Mouse (Mus musculus) liver, adult (tissue): Measurements from ENCODE around the gene Entpd8.

Experiments used
- GATA4 ChIP-seq: IDR thresholded peaks from 2 replicates; pipeline ENCODE4 v1.6.1; 2014; ENCODE audit warnings: mild to moderate bottlenecking, low read length; ENCODE audit not compliant: insufficient replicate concordance

Gene Entpd8

DNA sequence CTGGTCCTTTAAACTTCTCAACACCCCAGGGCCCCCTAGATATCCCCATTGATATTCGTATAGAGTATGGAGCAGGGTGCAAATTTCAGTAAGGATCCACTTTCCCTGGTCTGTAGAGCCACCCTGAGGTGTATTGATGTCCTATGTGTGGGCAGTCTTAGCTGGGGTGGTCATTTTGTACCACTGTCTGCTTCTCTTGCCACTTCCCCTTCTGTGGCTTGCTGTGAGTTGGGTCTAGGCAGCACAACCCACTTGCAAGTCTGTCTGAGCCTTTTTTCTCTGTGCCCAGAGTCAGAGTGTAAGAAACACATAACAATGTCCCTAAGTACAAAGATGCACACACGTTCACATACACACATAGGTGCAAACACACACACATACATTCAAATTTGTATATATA lies 34.2 kb downstream of the Entpd8 start:
- TF ChIP-seq GATA4: no peak

DNA sequence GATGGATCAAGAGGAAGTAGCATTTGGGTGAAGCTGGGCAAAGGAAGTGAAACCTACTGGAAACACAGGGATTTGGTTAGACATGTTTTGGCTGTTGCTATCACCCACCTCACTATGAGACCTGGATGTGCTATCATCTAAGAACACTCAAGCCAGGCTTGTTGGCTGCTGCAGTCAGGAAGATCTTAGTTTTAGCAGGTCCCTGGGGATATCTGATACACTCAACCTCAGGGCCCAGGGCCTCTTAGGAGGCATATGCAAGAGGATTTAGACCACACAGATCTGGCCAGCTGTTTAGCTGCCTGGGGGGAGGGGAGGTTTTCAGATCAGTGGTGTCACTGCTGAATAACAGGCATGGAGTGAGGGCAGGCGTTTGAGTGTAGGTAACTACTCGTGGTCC lies 35.3 kb downstream of the Entpd8 start:
- TF ChIP-seq GATA4: no peak

DNA sequence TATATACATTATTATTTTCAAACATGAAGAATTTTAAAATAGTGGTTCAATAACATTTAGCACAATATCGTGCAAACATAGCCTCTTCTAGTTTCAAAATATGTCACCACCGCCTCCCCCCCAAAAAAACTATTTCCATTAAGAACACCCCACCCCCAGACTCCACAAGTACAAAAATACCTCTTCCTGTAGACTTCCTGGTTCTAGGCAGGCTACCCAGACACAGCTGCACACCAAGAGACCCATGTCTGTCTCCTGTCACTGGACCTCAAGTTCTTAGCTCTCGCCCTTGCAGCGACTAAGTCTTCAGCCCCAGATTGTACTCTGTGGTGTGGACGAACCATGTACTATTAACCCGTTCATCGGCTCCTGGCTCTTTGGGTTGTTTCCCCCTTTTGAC lies 40.9 kb downstream of the Entpd8 start:
- no peak for TF ChIP-seq GATA4

DNA sequence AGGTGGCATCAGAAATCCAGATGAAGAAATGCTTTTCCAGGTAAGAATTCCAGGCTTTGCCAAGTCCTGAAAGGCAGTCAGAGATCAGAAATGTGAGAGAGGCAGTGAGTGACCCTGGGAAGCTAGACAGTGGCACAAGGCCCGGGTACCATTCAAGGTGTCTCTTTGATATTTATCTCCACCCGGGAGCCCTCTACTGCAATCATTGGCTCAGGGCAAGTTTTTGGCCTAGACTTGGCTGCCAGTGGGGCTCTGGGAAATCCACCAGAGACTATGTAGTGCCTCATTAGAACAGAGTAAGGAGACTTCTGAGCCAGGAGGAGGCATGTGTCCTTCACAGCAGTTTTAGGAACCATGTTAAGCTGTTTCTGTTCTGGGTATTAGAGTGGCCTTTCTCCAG lies 42.6 kb downstream of the Entpd8 start:
- TF ChIP-seq GATA4: no peak

DNA sequence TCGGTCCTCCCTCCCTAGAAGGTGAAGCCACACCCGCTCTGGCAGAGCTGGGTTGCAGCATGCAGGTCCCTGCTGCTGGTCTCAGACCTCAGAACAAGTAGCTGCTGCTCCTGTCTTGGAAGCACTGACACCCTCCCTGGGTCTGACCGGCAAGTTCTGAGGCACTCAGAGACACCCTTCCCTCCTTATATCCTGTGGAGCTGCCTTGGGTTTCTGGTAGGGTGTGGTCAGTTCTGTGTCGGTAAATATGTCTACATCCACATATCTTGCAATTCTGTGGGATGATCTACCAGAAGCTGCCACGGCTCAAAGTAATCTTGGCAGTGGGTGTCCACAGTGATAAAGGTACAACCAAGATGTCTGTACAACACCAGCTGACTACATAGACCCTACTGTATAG lies 43.4 kb downstream of the Entpd8 start:
- no peak for TF ChIP-seq GATA4

DNA sequence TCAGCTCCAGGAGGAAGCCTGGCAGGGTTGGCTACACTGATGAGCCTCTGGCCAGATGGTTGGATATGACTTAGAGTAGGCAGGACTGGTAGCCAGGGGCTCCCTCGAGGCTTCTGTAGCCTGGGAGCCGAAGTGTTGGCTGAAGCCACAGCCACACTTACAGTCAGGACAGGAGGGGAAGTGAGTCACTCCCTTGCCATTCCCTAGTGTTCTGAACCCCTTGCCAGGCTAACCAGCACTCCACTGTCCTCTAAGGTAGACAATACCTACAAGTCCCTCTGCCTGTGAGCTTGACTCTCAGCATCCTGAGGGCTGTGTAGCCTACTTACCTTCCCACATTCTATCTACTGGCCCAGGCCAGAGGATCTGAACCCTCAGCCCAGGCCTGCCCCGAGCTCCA lies 44.3 kb downstream of the Entpd8 start:
- no peak for TF ChIP-seq GATA4

DNA sequence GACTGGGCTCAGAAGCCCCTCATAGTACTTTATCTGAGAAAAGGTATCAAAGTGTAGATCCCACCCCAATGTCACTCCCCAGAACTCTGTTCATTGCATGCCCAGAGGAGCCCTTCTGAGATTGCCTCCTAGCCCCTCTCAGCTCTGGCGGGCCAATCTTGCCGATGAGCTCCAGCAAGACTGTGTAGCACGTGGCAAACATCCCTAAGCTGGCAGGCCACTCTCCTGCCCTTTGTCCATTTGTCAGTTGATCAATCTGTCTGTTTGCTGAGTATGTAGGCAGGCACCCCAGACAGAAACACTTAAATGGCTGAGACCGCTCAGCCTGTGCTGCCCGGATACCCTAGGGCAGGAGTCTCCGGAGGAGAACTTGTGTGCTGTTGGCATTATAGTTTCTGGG lies 45.0 kb downstream of the Entpd8 start:
- no peak for TF ChIP-seq GATA4

DNA sequence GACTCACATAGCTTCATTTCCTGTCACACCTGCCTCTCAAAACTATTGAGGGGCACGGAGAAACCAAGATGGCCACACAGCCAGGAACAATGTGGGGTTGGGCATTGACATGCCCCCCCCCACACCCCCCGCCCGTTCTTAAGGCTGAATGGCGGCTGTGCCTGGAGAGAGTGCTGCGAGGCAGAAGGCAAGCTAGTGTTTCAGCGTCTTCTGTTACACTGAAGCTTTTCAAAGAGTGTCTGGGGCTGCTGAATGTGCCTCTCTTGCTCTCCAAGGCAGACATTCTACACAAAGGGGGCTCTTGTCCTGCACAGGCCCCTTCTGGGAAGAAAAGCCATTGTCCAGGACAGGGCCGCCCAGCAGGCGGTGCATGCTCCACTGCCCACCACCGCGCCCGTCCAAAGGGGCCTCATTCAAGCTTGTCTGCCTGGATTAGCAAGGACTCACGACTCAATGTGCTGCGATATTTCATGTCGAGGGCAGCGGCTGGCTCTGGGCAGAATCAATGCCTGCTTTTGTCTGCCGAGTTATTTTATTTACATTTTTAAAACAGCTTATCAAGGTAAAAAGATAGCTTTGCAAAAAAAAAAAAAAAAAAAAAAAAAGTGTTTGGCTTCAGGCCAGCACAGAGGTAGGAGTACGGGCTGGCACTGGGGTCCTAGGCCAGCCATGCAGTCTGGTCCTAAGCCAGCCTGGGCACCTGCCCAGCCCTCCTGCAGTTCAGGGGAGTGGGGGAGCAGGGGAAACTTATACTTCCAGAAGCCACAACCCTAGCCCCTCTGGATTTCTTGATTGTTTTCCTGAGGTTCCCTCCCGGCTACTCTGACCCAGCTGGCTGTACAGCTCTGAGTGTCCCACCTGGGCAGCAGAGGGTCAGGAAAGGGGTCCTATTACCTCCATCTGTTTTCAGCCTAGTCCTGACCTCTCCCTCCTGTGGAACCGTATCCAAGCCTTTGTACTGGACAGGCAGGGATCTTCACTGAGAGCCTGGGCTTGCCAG lies 46.2 kb downstream of the Entpd8 start:
- TF ChIP-seq GATA4: no peak

DNA sequence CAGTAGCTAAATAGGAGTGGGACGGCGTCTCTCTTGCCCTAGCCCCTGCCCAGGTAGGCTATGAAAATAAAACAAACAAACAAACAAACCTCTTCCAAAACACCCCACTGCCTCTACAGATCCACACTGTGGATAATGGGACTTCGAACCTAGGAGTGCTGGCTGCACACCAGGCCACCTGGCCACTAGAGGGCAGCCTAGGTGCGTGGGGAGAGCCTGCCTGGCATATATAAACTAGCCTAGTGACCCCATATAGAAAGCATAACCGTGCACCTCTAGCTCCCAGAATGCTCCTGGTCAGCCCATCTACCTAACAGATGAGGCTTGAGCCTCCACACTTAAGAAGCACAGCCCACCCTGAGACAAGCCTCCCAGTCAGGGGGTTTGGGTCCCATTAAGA lies 47.1 kb downstream of the Entpd8 start:
- TF ChIP-seq GATA4: no peak

DNA sequence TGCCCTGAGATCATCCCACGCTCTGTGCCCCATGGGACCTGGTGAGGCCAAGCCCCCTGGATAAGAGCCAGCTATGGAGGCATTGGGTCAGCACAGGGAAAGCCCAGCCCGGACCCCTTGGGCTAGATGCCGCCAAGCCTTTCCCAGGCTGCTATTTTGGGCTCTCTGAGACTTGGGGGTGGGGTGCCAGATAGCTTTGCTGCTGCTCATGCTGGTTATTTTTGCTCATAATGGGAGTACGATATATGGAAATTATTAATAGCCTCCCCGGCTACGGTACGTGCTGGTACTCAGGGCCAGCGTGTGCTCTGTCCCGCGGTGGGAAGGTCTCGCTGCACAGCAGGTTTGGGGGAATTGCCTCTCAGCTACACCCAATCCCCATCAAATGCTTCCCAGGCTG lies 48.0 kb downstream of the Entpd8 start:
- TF ChIP-seq GATA4: no peak

DNA sequence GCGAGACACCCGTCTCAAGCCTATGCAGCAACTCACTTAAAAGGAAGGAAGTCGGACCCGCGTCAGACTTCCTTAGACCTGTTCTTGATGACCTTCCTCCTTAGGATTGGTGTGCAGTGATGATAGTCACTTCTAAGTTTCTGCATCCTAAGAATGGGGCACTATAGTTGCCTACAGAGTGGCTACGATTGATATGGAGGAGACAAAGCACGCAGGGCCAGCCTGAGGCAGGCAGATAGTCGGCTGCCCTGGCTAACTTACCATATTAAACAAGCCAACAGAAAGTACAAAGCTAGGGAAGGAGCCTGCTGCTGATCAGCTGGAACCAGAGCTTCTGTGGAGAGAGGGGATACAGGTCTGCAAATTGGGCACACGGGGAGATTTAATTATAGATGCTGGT lies 51.5 kb downstream of the Entpd8 start:
- TF ChIP-seq GATA4: no peak
